Mouse (Mus musculus): ENCODE data around the gene Treml2.

Gene Treml2

DNA sequence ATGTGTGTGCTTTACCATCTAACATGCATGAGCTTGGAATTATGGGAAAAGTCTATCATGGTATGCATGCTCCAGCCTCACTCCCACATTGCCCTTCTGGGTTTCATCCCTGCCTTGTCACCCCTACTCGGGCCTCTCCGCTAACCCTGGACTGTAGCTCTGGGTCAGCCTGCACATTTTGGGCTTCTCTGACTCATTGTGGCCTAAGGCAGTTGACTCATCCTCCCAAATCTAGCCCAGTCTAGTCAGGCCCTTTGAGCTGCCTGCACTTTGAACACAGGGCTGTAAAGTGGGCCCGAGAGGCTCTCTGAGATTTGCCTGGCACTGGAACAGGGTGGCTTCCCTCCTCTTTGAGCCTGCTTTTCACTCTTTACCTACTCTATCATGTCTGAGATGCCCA, 56.5 kb downstream of the Treml2 start:
- no peak for DNase-seq

DNA sequence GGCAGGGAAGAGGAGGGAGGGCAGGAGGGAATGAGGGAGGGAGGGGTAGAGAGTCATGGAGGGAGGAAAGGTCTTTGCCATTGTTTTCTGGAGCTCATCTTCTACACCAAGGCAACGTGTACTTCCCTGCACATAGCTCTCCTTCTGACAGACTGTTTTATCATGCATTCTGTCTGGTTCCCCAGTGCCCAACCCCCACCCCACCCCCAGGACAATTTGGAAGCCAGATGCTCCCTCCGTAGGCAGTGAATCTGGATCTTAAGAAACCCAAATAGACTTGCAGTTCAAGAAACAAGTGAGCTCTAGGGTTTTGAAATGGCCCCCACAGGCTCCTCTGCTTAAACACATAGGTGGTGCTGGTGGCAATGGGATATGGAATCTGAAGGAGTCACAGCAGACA, 58.6 kb downstream of the Treml2 start:
- DNase-seq = no peak

- DNase-seq = no peak
These were observed 60.3 kb downstream of the Treml2 start, which contains the start of gene Treml1 for GRCm38 (mm10) chr17:48359616-48360015. TSS of gene Treml1 (plus strand) at chr17:48359916.

DNA sequence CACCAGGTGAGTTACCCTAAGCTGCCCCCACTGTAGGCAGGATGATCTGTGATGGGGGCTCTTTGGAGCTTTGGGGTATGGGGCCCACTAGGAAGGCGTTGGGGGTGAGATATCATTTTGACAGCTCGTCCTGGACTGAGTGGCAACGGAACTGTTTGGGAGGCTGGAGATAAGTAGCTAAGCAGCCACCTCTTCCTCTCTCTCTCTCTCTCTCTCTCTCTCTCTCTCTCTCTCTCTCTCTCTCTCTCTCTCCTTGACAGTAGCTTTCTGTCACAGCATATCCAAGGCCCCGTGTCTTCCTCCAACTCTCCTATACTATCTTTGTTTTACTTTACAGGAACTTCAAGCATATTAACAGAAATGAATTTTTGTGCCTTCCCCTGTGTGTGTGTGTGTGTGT, 61.2 kb downstream of the Treml2 start:
- no peak for DNase-seq
